In genomic region chr15:90420776-90421175, GRCm38 (mm10) we compare ENCODE assay signal across 12 mouse cellular contexts.
DNase-seq lines count a peak whose midpoint lies in the region; TF ChIP-seq lines count a peak whose summit lies in the region.
"Had no signal": no experiment of that assay in that cellular context is flagged by ENCODE, and none has a peak within 500 bp of the region (broad histone marks: within the 10 kb centered on the region; RNA-seq: fewer than 3 reads in every experiment).

No protein-coding gene starts in this region.

- peak; percentile 57 for TF ChIP-seq CTCF in layer of hippocampus, adult 2 months (conservative IDR thresholded peaks at IDR 0.05)

- H3K27ac ChIP-seq in layer of hippocampus, adult 2 months = no peak overlapping the region
- H3K27ac ChIP-seq: heart, embryonic 13.5 days; macrophage had no signal

- peak; percentile 6 for DNase-seq in adrenal gland, postnatal 14 days
- no peak for DNase-seq in adrenal gland, postnatal 4 days (ENCODE audit: low spot score in 2 of 2)
- DNase-seq in layer of hippocampus, adult 2 months (ENCODE audit: low spot score in 2 of 2) = no peak
- DNase-seq in layer of hippocampus, postnatal 36 days = no peak
- DNase-seq in urinary bladder, adult 2 months (ENCODE audit: low spot score) = peak; percentile 20
- no peak for DNase-seq in urinary bladder, postnatal 25 days (ENCODE audit: low spot score)
- no peak for DNase-seq in right cerebral cortex, postnatal 36 days (ENCODE audit: low spot score in 2 of 2)
- DNase-seq in right cerebral cortex, postnatal 25 days = no peak
- DNase-seq: cerebellum, adult 11-12 months; right cerebral cortex, postnatal 14 days had no signal

- H3K4me3 ChIP-seq in layer of hippocampus, adult 2 months = no peak overlapping the region
- H3K4me3 ChIP-seq: heart, embryonic 13.5 days had no signal

Comparison
In these comparisons a context has a peak if more than half of its experiments do, and no peak if none do; other contexts are left out.
1. DNase-seq: peak in adrenal gland, postnatal 14 days (single experiment) and urinary bladder, adult 2 months (single experiment); none in adrenal gland, postnatal 4 days (0 of 2), layer of hippocampus, adult 2 months (0 of 2), layer of hippocampus, postnatal 36 days (0 of 2), urinary bladder, postnatal 25 days (single experiment), right cerebral cortex, postnatal 36 days (0 of 2) and right cerebral cortex, postnatal 25 days (single experiment).